Mouse (Mus musculus) MEL (cell line): ENCODE data around the gene Gpr27. TPM values are rescaled to one million over a fixed set of nuclear protein-coding genes. Genes with fewer than 3 reads are reported as not detected.

Experiments used
- DNase-seq: peaks from one replicate; pipeline ENCODE4 v3.0.0; 2011; ENCODE audit warnings: low read depth, low spot score
- H3K27ac ChIP-seq: 2 replicates; pipeline ENCODE4 v1.5.1; 2012; ENCODE audit warnings: low read depth, mild to moderate bottlenecking, control low read depth, low read length, moderate library complexity; ENCODE audit not compliant: control insufficient read depth
- H3K27me3 ChIP-seq, 2 experiments: fragments of 150-350 bp in 1 of 2; sonication (generic) in 1 of 2; 2 replicates each; pipeline ENCODE4 v1.6.1; 2012; ENCODE audit warnings: low read length in 2 of 2, mild to moderate bottlenecking in 2 of 2, improper control_type of control experiment in 1 of 2, moderate library complexity in 1 of 2; ENCODE audit not compliant: insufficient read depth in 2 of 2, control insufficient read depth in 1 of 2
- H3K36me3 ChIP-seq, 2 experiments: 2 replicates each; pipeline ENCODE4 v1.6.1; 2012 to 2014; ENCODE audit warnings: low read length in 2 of 2, improper control_type of control experiment in 1 of 2, inconsistent platforms in 1 of 2, mild to moderate bottlenecking in 1 of 2; ENCODE audit not compliant: insufficient read depth in 2 of 2, control insufficient read depth in 1 of 2
- H3K4me1 ChIP-seq, 2 experiments: fragments of 150-350 bp in 1 of 2; sonication (generic) in 1 of 2; 2 replicates each; pipeline ENCODE4 v1.6.1; 2012; ENCODE audit warnings: low read length in 2 of 2, improper control_type of control experiment in 1 of 2, mild to moderate bottlenecking in 1 of 2; ENCODE audit not compliant: insufficient read depth in 2 of 2, control insufficient read depth in 1 of 2
- H3K4me3 ChIP-seq, 2 experiments: fragments of 150-350 bp in 1 of 2; sonication (generic) in 1 of 2; 2 replicates each; pipeline ENCODE4 v1.5.1; 2012; ENCODE audit warnings: low read depth in 2 of 2, low read length in 2 of 2, mild to moderate bottlenecking in 2 of 2, moderate library complexity in 2 of 2, control low read depth in 1 of 2, improper control_type of control experiment in 1 of 2; ENCODE audit not compliant: control insufficient read depth in 1 of 2, insufficient read depth in 1 of 2
- H3K79me2 ChIP-seq: 2 replicates; pipeline ENCODE4 v1.6.1; 2012; ENCODE audit warnings: mild to moderate bottlenecking, low read length, moderate library complexity; ENCODE audit not compliant: control insufficient read depth, poor library complexity, insufficient read depth
- H3K9ac ChIP-seq: 2 replicates; pipeline ENCODE4 v1.6.1; 2012; ENCODE audit warnings: low read depth, mild to moderate bottlenecking, control low read depth, low read length, moderate library complexity; ENCODE audit not compliant: control insufficient read depth, poor library complexity, severe bottlenecking
- H3K9me3 ChIP-seq: fragments of 150-350 bp; sonication (generic); replicated peaks from 2 replicates; pipeline ENCODE4 v1.6.1; 2012; ENCODE audit warnings: mild to moderate bottlenecking, low read length, improper control_type of control experiment, moderate library complexity; ENCODE audit not compliant: insufficient read depth
- CHD1 ChIP-seq: IDR thresholded peaks from 2 replicates; pipeline ENCODE4 v1.6.1; 2012; ENCODE audit warnings: low read depth, mild to moderate bottlenecking, inconsistent platforms, low read length, improper control_type of control experiment
- CHD2 ChIP-seq: IDR thresholded peaks from 2 replicates; pipeline ENCODE4 v1.6.1; 2011; ENCODE audit warnings: low read length, improper control_type of control experiment
- E2F4 ChIP-seq: IDR thresholded peaks from 2 replicates; pipeline ENCODE4 v1.6.1; 2011; ENCODE audit warnings: low read depth, low read length, improper control_type of control experiment, borderline replicate concordance
- ELF1 ChIP-seq: IDR thresholded peaks from 2 replicates; pipeline ENCODE4 v1.6.1; 2014; ENCODE audit warnings: low read depth, mild to moderate bottlenecking, inconsistent platforms, low read length, improper control_type of control experiment, moderate library complexity
- ETS1 ChIP-seq: IDR thresholded peaks from 2 replicates; pipeline ENCODE4 v1.6.1; 2012; ENCODE audit warnings: low read depth, mild to moderate bottlenecking, inconsistent platforms, low read length, improper control_type of control experiment, moderate library complexity
- GABPA ChIP-seq: IDR thresholded peaks from 2 replicates; pipeline ENCODE4 v1.6.1; 2012; ENCODE audit warnings: low read depth, mild to moderate bottlenecking, inconsistent platforms, low read length, improper control_type of control experiment, moderate library complexity
- GATA1 ChIP-seq: IDR thresholded peaks from 2 replicates; pipeline ENCODE4 v1.6.1; 2011; ENCODE audit warnings: low read depth, low read length, improper control_type of control experiment
- HCFC1 ChIP-seq: IDR thresholded peaks from 2 replicates; pipeline ENCODE4 v1.6.1; 2012; ENCODE audit warnings: low read depth, mild to moderate bottlenecking, inconsistent platforms, low read length, improper control_type of control experiment, moderate library complexity
- KAT2A ChIP-seq: conservative IDR thresholded peaks from 2 replicates; pipeline ENCODE4 v1.6.1; 2012; ENCODE audit warnings: low read depth, low read length, improper control_type of control experiment, inconsistent platforms
- MAZ ChIP-seq: IDR thresholded peaks from 2 replicates; pipeline ENCODE4 v1.6.1; 2012; ENCODE audit warnings: low read depth, mild to moderate bottlenecking, inconsistent platforms, low read length, improper control_type of control experiment
- MEF2A ChIP-seq: IDR thresholded peaks from 2 replicates; pipeline ENCODE4 v1.6.1; 2014; ENCODE audit warnings: low read depth, mild to moderate bottlenecking, inconsistent platforms, low read length, improper control_type of control experiment; ENCODE audit not compliant: poor library complexity, insufficient replicate concordance, severe bottlenecking; ENCODE audit errors: extremely low read depth
- MXI1 ChIP-seq: IDR thresholded peaks from 2 replicates; pipeline ENCODE4 v1.6.1; 2011; ENCODE audit warnings: mild to moderate bottlenecking, low read depth, low read length, improper control_type of control experiment
- MYB ChIP-seq: IDR thresholded peaks from 2 replicates; pipeline ENCODE4 v1.6.1; 2011; ENCODE audit warnings: mild to moderate bottlenecking, low read depth, low read length, improper control_type of control experiment
- NELFE ChIP-seq: IDR thresholded peaks from 2 replicates; pipeline ENCODE4 v1.6.1; 2011; ENCODE audit warnings: low read depth, low read length, improper control_type of control experiment
- POLR2A ChIP-seq, 2 experiments: IDR thresholded peaks; 2 replicates each; pipeline ENCODE4 v1.6.1; 2011 to 2012; ENCODE audit warnings: low read length in 2 of 2, mild to moderate bottlenecking in 2 of 2, control low read depth in 1 of 2, improper control_type of control experiment in 1 of 2, low read depth in 1 of 2, moderate library complexity in 1 of 2; ENCODE audit not compliant: control insufficient read depth in 1 of 2, insufficient read depth in 1 of 2, poor library complexity in 1 of 2
- POLR2AphosphoS2 ChIP-seq: IDR thresholded peaks from 2 replicates; pipeline ENCODE4 v1.6.1; 2011; ENCODE audit warnings: low read length, improper control_type of control experiment
- RAD21 ChIP-seq: IDR thresholded peaks from 2 replicates; pipeline ENCODE4 v1.6.1; 2011; ENCODE audit warnings: mild to moderate bottlenecking, low read depth, low read length, improper control_type of control experiment
- RCOR1 ChIP-seq: IDR thresholded peaks from 2 replicates; pipeline ENCODE4 v1.6.1; 2012; ENCODE audit warnings: low read depth, mild to moderate bottlenecking, inconsistent platforms, low read length, improper control_type of control experiment
- TAL1 ChIP-seq: IDR thresholded peaks from 2 replicates; pipeline ENCODE4 v1.6.1; 2012; ENCODE audit warnings: mild to moderate bottlenecking, inconsistent platforms, low read length, moderate library complexity, mixed read lengths
- USF1 ChIP-seq: IDR thresholded peaks from 2 replicates; pipeline ENCODE4 v1.6.1; 2014; ENCODE audit warnings: low read depth, mild to moderate bottlenecking, inconsistent platforms, low read length, improper control_type of control experiment, moderate library complexity
- ZC3H11A ChIP-seq: IDR thresholded peaks from 2 replicates; pipeline ENCODE4 v1.6.1; 2012; ENCODE audit warnings: low read depth, mild to moderate bottlenecking, inconsistent platforms, low read length, improper control_type of control experiment
- ZNF384 ChIP-seq: IDR thresholded peaks from 2 replicates; pipeline ENCODE4 v1.6.1; 2012; ENCODE audit warnings: low read depth, mild to moderate bottlenecking, inconsistent platforms, low read length, improper control_type of control experiment
- polyA plus RNA-seq, 2 experiments: library from polyadenylated mRNA; stranded (reverse) in 1 of 2; unstranded in 1 of 2; fragments of >175 nt in 1 of 2; fragments of >200 nt in 1 of 2; gene quantifications; 2 replicates each; pipeline versions ENCODE4 v1.2.1 to v1.2.4; 2012; ENCODE audit warnings: low replicate concordance in 2 of 2, low read depth in 1 of 2; ENCODE audit not compliant: insufficient read length in 2 of 2, insufficient read depth in 1 of 2, missing spikeins in 1 of 2
- total RNA-seq: library from RNA; depleted of rRNA; stranded (reverse); fragments of 300-350 nt; gene quantifications from 2 replicates; pipeline ENCODE4 v1.2.3, GENCODE M21; 2012

Gpr27 gene
- total and polyA plus RNA-seq, 3 experiments, result not detected

- Histone ChIP-seq H3K4me3 (no peak overlapping the region), H3K27ac (no peak overlapping the region), H3K27me3 (no peaks in the 10 kb centered on the region), H3K9ac (no peak overlapping the region), H3K36me3 (no peaks in the 10 kb centered on the region), H3K4me1 (no peaks in the 10 kb centered on the region), H3K9me3 (no peaks in the 10 kb centered on the region), H3K79me2 (no peaks in the 10 kb centered on the region)
- DNase-seq, result no peak
- TF ChIP-seq MAZ (no peak), RAD21 (no peak), ZC3H11A (no peak), ZNF384 (no peak), GABPA (no peak), MXI1 (no peak), MEF2A (no peak), TAL1 (no peak), E2F4 (no peak), RCOR1 (no peak), POLR2A (IDR thresholded peaks at IDR 0.05; ENCODE audit: control insufficient read depth in 1 of 2, insufficient read depth in 1 of 2, low read depth in 1 of 2, low read length in 2 of 2, poor library complexity in 1 of 2) (no peak), ELF1 (no peak), CHD1 (no peak), MYB (no peak), USF1 (no peak), ETS1 (no peak), HCFC1 (no peak), GATA1 (no peak)
Observed at GRCm38 (mm10) chr6:99646344-99646743, 46.1 kb upstream of the Gpr27 start.

GRCm38 (mm10) chr6:99649307-99649706 is 43.2 kb upstream of the Gpr27 start:
- no peaks in the 10 kb centered on the region for H3K36me3 ChIP-seq
- H3K27me3 ChIP-seq, result no peaks in the 10 kb centered on the region; a peak in 1 of 4 replicates
- no peak overlapping the region for H3K4me3 ChIP-seq
- H3K9ac ChIP-seq, result no peak overlapping the region
- H3K27ac ChIP-seq, result no peak overlapping the region
- H3K4me1 ChIP-seq, result no peaks in the 10 kb centered on the region
- H3K9me3 ChIP-seq, result no peaks in the 10 kb centered on the region
- DNase-seq, result no peak
- TF ChIP-seq CHD2 (no peak), ETS1 (no peak), GABPA (no peak), MEF2A (no peak), RAD21 (no peak), NELFE (no peak), KAT2A (no peak), POLR2AphosphoS2 (no peak)
- TF ChIP-seq, all 39 proteins: peak for 0
- H3K79me2 ChIP-seq, result no peaks in the 10 kb centered on the region
